38 mouse cellular contexts compared by ENCODE assay signal in the genomic region with DNA sequence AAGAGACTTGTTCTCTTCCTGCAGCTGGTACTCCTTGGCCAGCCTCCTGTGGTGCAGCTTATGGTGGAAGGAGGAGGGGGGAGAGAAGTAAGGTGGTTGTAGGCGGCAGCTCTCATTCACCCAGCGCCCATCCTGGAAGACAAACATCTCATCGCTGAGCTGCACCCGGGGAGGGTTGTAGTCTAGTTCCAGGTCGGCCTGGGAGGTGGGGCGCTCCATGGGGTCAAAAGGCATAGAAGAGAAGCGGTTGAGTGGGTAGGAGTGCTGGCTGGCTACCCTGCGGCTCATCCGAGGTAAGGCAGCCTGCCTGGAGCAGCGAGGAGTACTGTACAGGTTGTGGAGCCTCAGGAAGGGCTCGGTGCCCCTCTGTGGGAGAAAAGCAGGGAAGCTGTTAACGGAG. TPM values are rescaled to one million over a fixed set of nuclear protein-coding genes. Genes with fewer than 3 reads are reported as not detected.
A peak's percentile ranks its signal among the peaks of the same experiment; 100 is the strongest.
DNase-seq lines count a peak whose midpoint lies in the region; ATAC-seq lines count a peak whose summit lies in the region.
"Had no signal": no experiment of that assay in that cellular context is flagged by ENCODE, and none has a peak within 500 bp of the region (broad histone marks: within the 10 kb centered on the region; RNA-seq: fewer than 3 reads in every experiment).

No protein-coding gene starts in this region.

- 82% methylated on average over 12 of the region's 12 CpGs for WGBS in kidney, embryonic 14.5 days

- no peaks in the 10 kb centered on the region for H3K36me3 ChIP-seq in kidney, embryonic 14.5 days (ENCODE audit: control insufficient read depth, insufficient read depth, low read length)
- H3K36me3 ChIP-seq: embryonic facial prominence, embryonic 10.5 days; embryonic facial prominence, embryonic 13.5 days; forebrain, embryonic 12.5 days; forebrain, embryonic 15.5 days; G1E; heart, embryonic 10.5 days; heart, embryonic 13.5 days; hindbrain, embryonic 13.5 days had no signal

- DNase-seq in heart, adult 11 months, result peak; percentile 83
- no peak for DNase-seq in heart, adult 18-20 months
- DNase-seq in kidney, adult 11 months, result peak; percentile 11
- no peak for DNase-seq in kidney, adult 9 months
- DNase-seq in kidney, postnatal 36 days, result peak; percentile 11 to 38
- DNase-seq in testis, postnatal 10 days (ENCODE audit: low spot score), result peak; percentile 33
- DNase-seq in testis, postnatal 14 days (ENCODE audit: low spot score), result no peak
- DNase-seq: adrenal gland, adult 2 months; adrenal gland, postnatal 14 days; B cell, adult 2 months; cerebellum, adult 11-12 months; cerebellum, adult 8-10 months; cerebellum, postnatal 10 days; cerebellum, postnatal 36 days; embryo, embryonic 11 days; gastrocnemius, adult 2 months; gastrocnemius, postnatal 14 days; heart, adult 2 months; heart, postnatal 14 days; heart, postnatal 4 days had no signal

- H3K27me3 ChIP-seq in kidney, embryonic 14.5 days (ENCODE audit: control insufficient read depth, insufficient read depth, low read length), result no peaks in the 10 kb centered on the region
- H3K27me3 ChIP-seq: embryonic facial prominence, embryonic 13.5 days; forebrain, embryonic 12.5 days; forebrain, embryonic 15.5 days; hindbrain, embryonic 13.5 days had no signal

- no peaks in the 10 kb centered on the region for H3K9me3 ChIP-seq in kidney, embryonic 14.5 days (ENCODE audit: control insufficient read depth, low read length)
- H3K9me3 ChIP-seq: embryonic facial prominence, embryonic 10.5 days; embryonic facial prominence, embryonic 13.5 days; forebrain, embryonic 12.5 days; forebrain, embryonic 15.5 days; G1E; heart, embryonic 10.5 days; heart, embryonic 13.5 days; hindbrain, embryonic 13.5 days had no signal

- H3K4me3 ChIP-seq in kidney, embryonic 14.5 days (ENCODE audit: low read length), result no peak overlapping the region
- H3K4me3 ChIP-seq: embryonic facial prominence, embryonic 10.5 days; embryonic facial prominence, embryonic 13.5 days; erythroblast, embryonic 14.5 days; forebrain, embryonic 12.5 days; forebrain, embryonic 15.5 days; gastrocnemius, adult 2 months; heart, adult 2 months; heart, embryonic 10.5 days; heart, embryonic 13.5 days; hindbrain, embryonic 13.5 days had no signal

- no peak for ATAC-seq in kidney, embryonic 14.5 days (ENCODE audit: low FRiP score, low TSS enrichment)
- ATAC-seq: forebrain, embryonic 15.5 days; hindbrain, embryonic 16.5 days; Patski had no signal

- H3K27ac ChIP-seq in kidney, embryonic 14.5 days (ENCODE audit: low read depth, low read length), result no peak overlapping the region
- H3K27ac ChIP-seq: embryonic facial prominence, embryonic 10.5 days; embryonic facial prominence, embryonic 13.5 days; forebrain, embryonic 12.5 days; forebrain, embryonic 15.5 days; gastrocnemius, adult 2 months; heart, adult 2 months; heart, embryonic 10.5 days; heart, embryonic 13.5 days; hindbrain, embryonic 13.5 days had no signal

- no peak overlapping the region for H3K4me2 ChIP-seq in kidney, embryonic 14.5 days (replicated peaks; ENCODE audit: low read depth, low read length)
- H3K4me2 ChIP-seq: embryonic facial prominence, embryonic 13.5 days; forebrain, embryonic 12.5 days; forebrain, embryonic 15.5 days; heart, embryonic 13.5 days; hindbrain, embryonic 13.5 days had no signal

- H3K9ac ChIP-seq in kidney, embryonic 14.5 days (ENCODE audit: low read depth, low read length), result no peak overlapping the region
- H3K9ac ChIP-seq: embryonic facial prominence, embryonic 13.5 days; forebrain, embryonic 12.5 days; forebrain, embryonic 15.5 days; heart, embryonic 13.5 days; hindbrain, embryonic 13.5 days had no signal

- H3K4me1 ChIP-seq in kidney, embryonic 14.5 days (ENCODE audit: control insufficient read depth, insufficient read depth, low read length), result no peaks in the 10 kb centered on the region
- H3K4me1 ChIP-seq: embryonic facial prominence, embryonic 10.5 days; embryonic facial prominence, embryonic 13.5 days; forebrain, embryonic 12.5 days; forebrain, embryonic 15.5 days; heart, embryonic 10.5 days; heart, embryonic 13.5 days had no signal

RNA-seq across cellular contexts. Expression of gene Spert, which starts 9.0 kb away (rescaled TPM):
- not detected for total RNA-seq in heart, adult 18-20 months (2021)
- not detected in 2 replicates for polyA plus RNA-seq in kidney, embryonic 14.5 days (2014; fragmentation: Nextera tagmentation; extraction: Ambion mirVana)
- total RNA-seq: adrenal gland, adult 2 months; adrenal gland, postnatal 14 days; adrenal gland, postnatal 4 days; CH12.LX; gastrocnemius, adult 2 months; gastrocnemius, postnatal 14 days; gastrocnemius, postnatal 4 days; heart, adult 2 months; heart, postnatal 14 days; heart, postnatal 4 days had no signal
- polyA plus RNA-seq: adrenal gland, adult 2 months; brain, embryonic 14.5 days; cortical plate, adult 2 months; embryonic facial prominence, embryonic 10.5 days; embryonic facial prominence, embryonic 13.5 days; forebrain, embryonic 12.5 days; forebrain, embryonic 15.5 days; G1E; heart, embryonic 10.5 days; heart, embryonic 13.5 days; heart, embryonic 16.5 days; hindbrain, embryonic 13.5 days; hindbrain, embryonic 16.5 days; Patski had no signal

RNA-seq across cellular contexts. Expression of gene Erich6b, which starts 58.2 kb away (rescaled TPM):
- total RNA-seq in heart, adult 18-20 months (2021), result not detected
- not detected in 2 replicates for polyA plus RNA-seq in kidney, embryonic 14.5 days (2014; fragmentation: Nextera tagmentation; extraction: Ambion mirVana)
- total RNA-seq: adrenal gland, adult 2 months; adrenal gland, postnatal 14 days; adrenal gland, postnatal 4 days; CH12.LX; G1E; gastrocnemius, adult 2 months; gastrocnemius, postnatal 14 days; gastrocnemius, postnatal 4 days; heart, adult 2 months; heart, postnatal 14 days; heart, postnatal 4 days had no signal
- polyA plus RNA-seq: adrenal gland, adult 2 months; brain, embryonic 14.5 days; cortical plate, adult 2 months; embryonic facial prominence, embryonic 10.5 days; embryonic facial prominence, embryonic 13.5 days; erythroblast, embryonic 14.5 days; forebrain, embryonic 12.5 days; forebrain, embryonic 15.5 days; G1E; heart, adult 2 months; heart, embryonic 10.5 days; heart, embryonic 13.5 days; heart, embryonic 16.5 days; hindbrain, embryonic 13.5 days; hindbrain, embryonic 16.5 days; Patski had no signal

Comparison
In these comparisons a context has a peak if more than half of its experiments do, and no peak if none do; other contexts are left out.
1. DNase-seq: peak in heart, adult 11 months (single experiment), kidney, adult 11 months (single experiment), kidney, postnatal 36 days (2 of 2) and testis, postnatal 10 days (single experiment); none in heart, adult 18-20 months (0 of 2), kidney, adult 9 months (single experiment) and testis, postnatal 14 days (single experiment).